Mouse (Mus musculus) kidney, adult 8-10 months (tissue): ENCODE data around the gene Spata20.

Experiments used
- DNase-seq, 2 experiments: peaks; one replicate each; pipeline ENCODE4 v3.0.0; 2022

The Spata20 gene

GRCm38 (mm10) chr11:94449239-94449638 is 36.7 kb downstream of the Spata20 start:
- no peak for DNase-seq

DNA sequence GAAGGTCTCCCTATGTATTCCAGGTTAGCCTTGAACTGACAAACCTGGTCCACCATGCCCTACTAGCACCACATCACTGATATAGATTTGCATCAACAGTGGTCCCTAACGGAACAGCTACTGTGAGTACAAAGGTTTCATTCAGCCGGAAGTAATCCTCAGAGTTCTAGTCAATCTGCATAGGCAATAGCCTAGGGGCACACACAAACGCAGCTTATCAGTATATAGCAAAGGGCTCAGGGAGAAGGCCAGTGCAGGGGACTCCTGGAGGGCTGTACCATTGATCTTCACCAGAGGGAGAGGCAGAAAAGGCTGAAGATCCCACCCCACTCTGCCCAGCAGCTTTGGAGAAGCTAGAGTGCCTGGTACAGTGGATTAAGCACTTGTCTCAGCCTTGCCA is 39.0 kb downstream of the Spata20 start:
- DNase-seq, result no peak

GRCm38 (mm10) chr11:94445300-94445699 is 40.7 kb downstream of the Spata20 start:
- peak; percentile 47 to 69 for DNase-seq

- peak; percentile 31 to 65 for DNase-seq
Observed at GRCm38 (mm10) chr11:94444829-94445228, 41.1 kb downstream of the Spata20 start.

DNA sequence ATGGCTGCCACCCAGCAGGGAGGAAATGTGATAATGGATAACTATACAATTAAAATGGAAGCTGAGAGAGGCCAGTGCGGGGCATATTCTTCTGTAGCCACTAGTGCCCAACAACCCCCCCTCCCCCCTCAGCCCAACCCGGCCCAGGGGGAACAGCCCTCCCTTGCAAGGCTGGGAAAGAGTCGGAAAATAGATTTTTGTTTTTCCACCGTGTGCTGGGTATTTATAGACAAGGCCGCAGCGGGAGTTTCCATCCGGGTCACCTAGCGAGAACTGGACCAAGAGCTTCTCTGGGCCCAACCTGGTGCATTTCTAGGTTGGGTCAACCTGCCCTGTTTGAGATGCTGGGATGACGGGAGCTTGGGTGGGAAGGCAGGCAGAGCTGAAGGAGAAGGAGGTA is 44.2 kb downstream of the Spata20 start:
- no peak for DNase-seq

DNA sequence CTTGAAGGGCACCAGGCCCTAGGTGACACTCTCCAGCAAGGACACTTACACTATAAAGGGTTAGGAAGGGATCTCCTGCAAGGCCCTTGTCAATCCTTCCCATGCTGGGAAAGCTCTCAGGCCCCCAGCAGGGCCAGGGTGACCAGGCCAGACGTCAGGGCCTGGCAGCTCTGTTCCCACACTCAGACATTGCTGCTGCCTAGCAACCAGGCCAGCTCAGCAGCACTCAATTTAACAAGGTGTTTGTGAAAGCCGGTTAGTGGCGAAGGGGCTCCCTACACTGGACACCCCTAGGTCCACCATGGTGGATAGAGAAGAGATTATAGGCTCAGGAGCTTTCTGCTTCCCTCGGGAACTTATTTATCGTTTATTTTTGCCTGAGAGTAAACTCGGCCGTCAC is 44.9 kb downstream of the Spata20 start:
- no peak for DNase-seq

DNA sequence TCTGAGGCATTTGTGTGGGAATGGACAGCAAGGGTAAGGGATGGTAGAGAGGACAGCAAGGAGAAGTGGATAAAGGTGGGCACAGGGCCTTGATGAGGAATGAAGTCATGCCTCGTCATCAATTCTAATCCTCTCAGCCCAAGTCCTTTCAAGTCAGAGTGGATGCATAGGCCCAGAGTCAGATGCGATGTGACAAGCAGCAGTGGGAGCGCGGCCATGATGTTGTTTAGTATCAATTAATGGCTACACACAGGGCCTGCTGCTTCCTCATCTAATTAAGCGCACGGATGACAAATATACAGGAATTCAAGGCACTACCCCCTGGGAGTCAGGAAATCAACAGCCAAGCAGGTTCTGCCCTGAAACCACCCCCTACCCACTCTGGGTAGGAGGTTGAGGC is 45.6 kb downstream of the Spata20 start:
- no peak for DNase-seq

DNA sequence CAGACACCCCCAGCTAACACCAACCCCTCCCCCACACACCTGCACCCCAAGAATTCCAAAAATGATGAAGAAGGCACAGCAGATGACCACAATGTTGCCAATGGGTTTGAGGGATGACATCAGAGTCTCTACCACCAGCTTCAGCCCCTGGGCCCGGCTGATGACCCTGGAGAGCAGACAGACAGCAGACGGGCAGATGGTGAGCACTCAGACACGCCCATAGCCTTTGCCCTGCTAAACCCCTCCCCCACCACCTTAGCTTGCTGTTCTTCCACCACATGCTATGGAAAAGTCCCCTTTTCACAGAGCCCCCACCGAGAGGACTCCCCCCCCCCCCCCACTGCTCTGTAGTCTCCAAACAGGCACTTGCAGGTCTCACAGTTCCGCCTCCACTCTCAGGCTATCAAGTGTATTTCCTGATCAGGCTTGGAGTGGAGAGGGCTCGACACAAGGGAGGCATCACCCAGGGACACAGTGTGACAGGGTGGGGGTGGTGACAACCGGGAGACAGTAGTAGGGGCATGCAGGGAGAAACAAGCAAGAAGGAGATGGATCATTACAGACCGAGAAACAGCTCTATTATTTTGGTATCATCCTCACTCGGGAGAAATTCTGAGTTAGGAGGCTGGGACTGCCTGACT is 56.8 kb downstream of the Spata20 start:
- DNase-seq, result no peak
